Mouse (Mus musculus): Measurements from ENCODE around the gene Mark3.

- TF ChIP-seq MAFK (IDR thresholded peaks at IDR 0.05; ENCODE audit: insufficient read depth, low read depth, low read length) (no peak), ZC3H11A (IDR thresholded peaks at IDR 0.05; ENCODE audit: borderline replicate concordance, low read depth, low read length) (no peak), ZNF384 (IDR thresholded peaks at IDR 0.05; ENCODE audit: low read depth, low read length) (no peak), CHD2 (IDR thresholded peaks at IDR 0.05; ENCODE audit: low read depth, low read length) (no peak), HCFC1 (IDR thresholded peaks at IDR 0.05; ENCODE audit: borderline replicate concordance, insufficient read depth, low read length) (no peak)
Observed at GRCm38 (mm10) chr12:111557538-111557937, 16.8 kb upstream of the Mark3 start.
